Mouse (Mus musculus): ENCODE measurements around the gene Samt3. TPM values are rescaled to one million over a fixed set of nuclear protein-coding genes. Genes with fewer than 3 reads are reported as not detected.

Samt3 gene
- not detected in 2 replicates for polyA plus RNA-seq (2015; fragmentation: Nextera tagmentation; extraction: Ambion mirVana)

DNA sequence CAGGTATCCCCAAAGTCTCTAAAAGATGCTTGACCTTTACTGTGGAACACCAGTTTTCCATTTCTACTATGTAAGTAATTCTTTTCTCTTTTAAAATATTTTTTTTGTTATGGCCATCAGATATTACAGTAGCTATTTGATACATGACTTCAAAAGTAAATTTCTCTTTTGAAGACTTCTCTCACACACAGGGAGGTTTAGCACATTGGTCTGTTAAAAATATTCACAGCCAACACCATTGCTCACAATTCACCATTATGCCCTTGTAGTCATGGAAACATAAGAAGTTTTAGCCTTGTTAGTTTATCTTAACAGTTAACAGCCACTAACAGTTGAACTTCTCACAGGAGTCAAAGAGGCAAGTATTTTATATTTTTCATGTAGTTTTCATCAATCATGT is at the start of gene Samt3:
Samt3 (plus strand) TSS at position 301 of the 400 bp plus-strand sequence.
- Histone ChIP-seq H3K9me3 (no peaks in the 10 kb centered on the region), H3K27me3 (no peaks in the 10 kb centered on the region), H3K4me3 (no peak within 1 kb of the TSS), H3K36me3 (no peaks in the 10 kb centered on the region), H3K27ac (no peak within 1 kb of the TSS), H3K4me2 (no peak within 1 kb of the TSS), H3K4me1 (replicated peaks) (no peaks in the 10 kb centered on the region), H3K9ac (no peak within 1 kb of the TSS)
- no peak for ATAC-seq (ENCODE audit: low FRiP score)

- no peaks in the 10 kb centered on the region for H3K9me3 ChIP-seq
- H3K4me3 ChIP-seq: no peak overlapping the region
- no peaks in the 10 kb centered on the region for H3K27me3 ChIP-seq
- H3K36me3 ChIP-seq: no peaks in the 10 kb centered on the region
- H3K27ac ChIP-seq: no peak overlapping the region
- H3K9ac ChIP-seq: no peak overlapping the region
- no peak overlapping the region for H3K4me2 ChIP-seq
- no peaks in the 10 kb centered on the region for H3K4me1 ChIP-seq (replicated peaks)
- no peak for ATAC-seq (ENCODE audit: low FRiP score)
- 30% methylated on average over 1 of the region's 1 CpGs for WGBS
Measured at GRCm38 (mm10) chrX:86016591-86016990, 27.4 kb upstream of the Samt3 start.

GRCm38 (mm10) chrX:86088672-86089071 is 44.7 kb downstream of the Samt3 start:
- Histone ChIP-seq H3K36me3 (no peaks in the 10 kb centered on the region), H3K27me3 (no peaks in the 10 kb centered on the region), H3K4me3 (no peak overlapping the region), H3K9ac (no peak overlapping the region), H3K4me1 (replicated peaks) (no peaks in the 10 kb centered on the region), H3K4me2 (no peak overlapping the region), H3K27ac (no peak overlapping the region), H3K9me3 (no peaks in the 10 kb centered on the region)
- ATAC-seq (ENCODE audit: low FRiP score): no peak
- 87% methylated on average over 1 of the region's 1 CpGs for WGBS

Other genes with a start within 250 kb of the Samt3 start
- not detected in 2 replicates for gene 5430427O19Rik, start 173.8 kb upstream of the Samt3 start, polyA plus RNA-seq (2015; fragmentation: Nextera tagmentation; extraction: Ambion mirVana)
- 0.45 and 0.62 TPM in 2 replicates for gene Nr0b1, start 147.6 kb downstream of the Samt3 start, polyA plus RNA-seq (2015; fragmentation: Nextera tagmentation; extraction: Ambion mirVana)

Data from hindbrain, embryonic 13.5 days (tissue).